Mouse (Mus musculus) hindbrain, postnatal 0 days (tissue): ENCODE data around the gene Tpsg1. TPM values are rescaled to one million over a fixed set of nuclear protein-coding genes. Genes with fewer than 3 reads are reported as not detected.

Experiments
- ATAC-seq: fragments of 200-750 bp; cut with Nextera tagmentation; 2 replicates; pipeline ENCODE4 v1.8.0; 2017; ENCODE audit warnings: mild to moderate bottlenecking, moderate TSS enrichment, moderate library complexity
- DNase-seq: peaks from one replicate; pipeline ENCODE4 v3.0.0-alpha.2; 2015; ENCODE audit warnings: low spot score
- H3K27ac ChIP-seq: fragments of 300-500 bp; sonication (generic); 2 replicates; pipeline ENCODE4 v1.5.1; 2014; ENCODE audit warnings: mild to moderate bottlenecking
- H3K27me3 ChIP-seq: fragments of 300-500 bp; sonication (generic); 2 replicates; pipeline ENCODE4 v1.6.1; 2014; ENCODE audit warnings: low read length, mixed read lengths; ENCODE audit not compliant: insufficient read depth
- H3K36me3 ChIP-seq: fragments of 300-500 bp; sonication (generic); 2 replicates; pipeline ENCODE4 v1.6.1; 2014; ENCODE audit warnings: low read length, mixed read lengths; ENCODE audit not compliant: insufficient read depth
- H3K4me1 ChIP-seq: fragments of 300-500 bp; sonication (generic); 2 replicates; pipeline ENCODE4 v1.6.1; 2014; ENCODE audit warnings: antibody characterized with exemption, low read length, mixed read lengths; ENCODE audit not compliant: insufficient read depth
- H3K4me2 ChIP-seq: fragments of 300-500 bp; sonication (generic); 2 replicates; pipeline ENCODE4 v1.6.1; 2014; ENCODE audit warnings: low read depth, mild to moderate bottlenecking, low read length, moderate library complexity, mixed read lengths
- H3K4me3 ChIP-seq: fragments of 300-500 bp; sonication (generic); 2 replicates; pipeline ENCODE4 v1.5.1; 2014; ENCODE audit warnings: low read length
- H3K9ac ChIP-seq: fragments of 300-500 bp; sonication (generic); replicated peaks from 2 replicates; pipeline ENCODE4 v1.6.1; 2014; ENCODE audit warnings: mild to moderate bottlenecking, low read length, moderate library complexity, mixed read lengths
- H3K9me3 ChIP-seq: fragments of 300-500 bp; sonication (generic); 2 replicates; pipeline ENCODE4 v1.6.1; 2016; ENCODE audit warnings: low read length, mixed read lengths
- CTCF ChIP-seq: IDR thresholded peaks from 2 replicates; pipeline ENCODE4 v1.5.1; 2016; ENCODE audit warnings: antibody characterized with exemption, control low read depth, low read depth
- WGBS: fragments of 180-500 bp; shearing (Covaris S2); extraction: QIAGEN DNeasy Blood & Tissue Kit; methylation state at CpG from one replicate; pipeline ENCODE4 v1.1.7; 2014; 5-methylcytosine and 5-hydroxymethylcytosine counted together
- polyA plus RNA-seq: library from polyadenylated mRNA; unstranded; fragments of >200 nt; fragmentation: Nextera tagmentation; extraction: Ambion mirVana; gene quantifications from 2 replicates; pipeline ENCODE4 v1.2.1, GENCODE M21; 2015
- total RNA-seq: library from RNA; depleted of rRNA; stranded (reverse); fragments of >200 nt; gene quantifications from 2 replicates; pipeline ENCODE4 v1.2.3, GENCODE M21; 2014

Gene Tpsg1
- total and polyA plus RNA-seq, 2 experiments from 2014 or later: 0.21 to 0.65 TPM

DNA sequence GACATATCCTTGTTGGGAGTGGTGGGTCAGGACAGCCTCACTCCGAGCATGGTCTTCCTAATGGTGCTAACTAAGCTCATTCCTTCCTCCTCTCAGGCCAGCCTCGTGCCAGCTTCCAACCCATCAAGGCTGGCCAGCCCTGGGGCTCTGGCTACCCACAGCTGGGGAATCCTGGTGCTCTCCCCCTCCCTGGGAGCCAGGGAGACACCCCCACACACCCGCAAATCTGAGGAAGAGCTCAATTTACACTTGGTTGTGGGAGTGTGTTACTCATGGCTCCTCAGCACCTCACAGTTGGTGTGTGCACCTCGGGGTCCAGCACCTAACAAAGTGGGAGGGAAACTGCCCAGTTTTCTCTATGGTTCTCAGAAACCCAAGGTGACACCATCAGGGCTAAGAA is 42.2 kb downstream of the Tpsg1 start:
- H3K27ac ChIP-seq: peak overlapping the region; percentile 49; the same call in 1 of the 2 replicates
- H3K9me3 ChIP-seq: no peaks in the 10 kb centered on the region
- no peak overlapping the region for H3K4me2 ChIP-seq
- DNase-seq (no peak), ATAC-seq (no peak)
- peaks cover 45% of the 10 kb centered on the region for H3K4me1 ChIP-seq
- 43% methylated on average over 4 of the region's 4 CpGs for WGBS
- TF ChIP-seq CTCF: no peak
- H3K9ac ChIP-seq: no peak overlapping the region
- no peaks in the 10 kb centered on the region for H3K36me3 ChIP-seq
- H3K27me3 ChIP-seq: no peaks in the 10 kb centered on the region
- H3K4me3 ChIP-seq: no peak overlapping the region

DNA sequence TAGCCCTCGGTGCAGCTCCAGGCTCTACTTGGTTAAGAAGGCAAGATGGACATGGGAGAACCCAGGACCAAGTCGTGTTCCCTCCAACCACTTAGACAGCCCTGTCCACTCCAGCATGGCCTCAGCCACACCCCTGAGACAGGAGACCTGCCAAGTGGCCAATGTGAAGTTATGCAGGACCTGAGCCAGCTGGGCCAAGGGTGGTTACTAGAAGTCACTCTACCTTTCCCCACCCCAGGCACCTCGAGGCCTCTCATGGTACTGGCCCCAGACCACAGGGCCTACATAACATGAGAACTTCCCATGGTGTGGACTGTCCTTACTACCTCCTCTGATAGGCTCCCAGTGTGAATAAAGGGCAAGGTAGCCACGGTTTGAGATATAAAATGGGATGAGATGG is 45.1 kb downstream of the Tpsg1 start:
- no peaks in the 10 kb centered on the region for H3K9me3 ChIP-seq
- no peak overlapping the region for H3K27ac ChIP-seq
- no peak overlapping the region for H3K9ac ChIP-seq
- no peaks in the 10 kb centered on the region for H3K36me3 ChIP-seq
- DNase-seq (no peak), ATAC-seq (no peak)
- H3K4me3 ChIP-seq: no peak overlapping the region
- no peak overlapping the region for H3K4me2 ChIP-seq
- WGBS: 62% methylated on average over 4 of the region's 4 CpGs
- no peaks in the 10 kb centered on the region for H3K27me3 ChIP-seq
- TF ChIP-seq CTCF: no peak
- H3K4me1 ChIP-seq: peaks cover 39% of the 10 kb centered on the region

- DNase-seq (no peak), ATAC-seq (no peak)
- Histone ChIP-seq H3K9me3 (no peaks in the 10 kb centered on the region), H3K27ac (no peak overlapping the region), H3K4me1 (peaks cover 43% of the 10 kb centered on the region), H3K27me3 (no peaks in the 10 kb centered on the region), H3K36me3 (no peaks in the 10 kb centered on the region), H3K4me2 (no peak overlapping the region), H3K4me3 (no peak overlapping the region), H3K9ac (no peak overlapping the region)
- TF ChIP-seq CTCF: no peak
- 51% methylated on average over 3 of the region's 3 CpGs for WGBS
Measured at GRCm38 (mm10) chr17:25414917-25415316, 45.8 kb downstream of the Tpsg1 start.

- H3K36me3 ChIP-seq: no peaks in the 10 kb centered on the region
- DNase-seq (peak; percentile 44), ATAC-seq (peak; percentile 64)
- peaks cover 40% of the 10 kb centered on the region for H3K4me1 ChIP-seq
- H3K27me3 ChIP-seq: no peaks in the 10 kb centered on the region
- 0 out of 2 replicates have a peak overlapping the region, but pooled peaks have one; percentile 32 for H3K27ac ChIP-seq
- H3K4me2 ChIP-seq: no peak overlapping the region
- no peak for TF ChIP-seq CTCF
- H3K4me3 ChIP-seq: no peak overlapping the region
- no peaks in the 10 kb centered on the region for H3K9me3 ChIP-seq
- WGBS: 2% methylated on average over 4 of the region's 6 CpGs
- no peak overlapping the region for H3K9ac ChIP-seq
Measured at GRCm38 (mm10) chr17:25415421-25415913, 46.4 kb downstream of the Tpsg1 start.

GRCm38 (mm10) chr17:25416219-25416618 is 47.1 kb downstream of the Tpsg1 start:
- peak; percentile 55 for DNase-seq
- no peaks in the 10 kb centered on the region for H3K36me3 ChIP-seq
- H3K27ac ChIP-seq: 0 out of 2 replicates have a peak overlapping the region, but pooled peaks have one; percentile 32
- H3K4me2 ChIP-seq: no peak overlapping the region
- TF ChIP-seq CTCF: no peak
- no peaks in the 10 kb centered on the region for H3K27me3 ChIP-seq
- H3K9ac ChIP-seq: no peak overlapping the region
- no peaks in the 10 kb centered on the region for H3K9me3 ChIP-seq
- WGBS: 11% methylated on average over 3 of the region's 3 CpGs
- no peak overlapping the region for H3K4me3 ChIP-seq
- 0 out of 2 replicates have a peak, but pooled peaks have one; percentile 16 for ATAC-seq
- peaks cover 32% of the 10 kb centered on the region for H3K4me1 ChIP-seq

GRCm38 (mm10) chr17:25417990-25418389 is 48.9 kb downstream of the Tpsg1 start:
- no peak for ATAC-seq
- TF ChIP-seq CTCF: no peak
- H3K36me3 ChIP-seq: no peaks in the 10 kb centered on the region
- H3K27me3 ChIP-seq: no peaks in the 10 kb centered on the region
- H3K27ac ChIP-seq: no peak overlapping the region
- H3K4me2 ChIP-seq: no peak overlapping the region
- WGBS: 46% methylated on average over 6 of the region's 6 CpGs
- H3K4me1 ChIP-seq: peaks cover 31% of the 10 kb centered on the region
- H3K9me3 ChIP-seq: no peaks in the 10 kb centered on the region
- no peak overlapping the region for H3K4me3 ChIP-seq
- no peak for DNase-seq
- no peak overlapping the region for H3K9ac ChIP-seq

- ATAC-seq (0 out of 2 replicates have a peak, but pooled peaks have one; percentile 19), DNase-seq (peak; percentile 63)
- Histone ChIP-seq H3K9me3 (no peaks in the 10 kb centered on the region), H3K9ac (no peak overlapping the region), H3K4me3 (no peak overlapping the region), H3K27ac (peak overlapping the region; percentile 41; the same call in 1 of the 2 replicates), H3K4me1 (peaks cover 31% of the 10 kb centered on the region), H3K36me3 (no peaks in the 10 kb centered on the region), H3K27me3 (no peaks in the 10 kb centered on the region), H3K4me2 (no peak overlapping the region)
- TF ChIP-seq CTCF: no peak
- WGBS: 20% methylated on average over 9 of the region's 9 CpGs
Measured at GRCm38 (mm10) chr17:25418926-25419325, 49.9 kb downstream of the Tpsg1 start.
